Mouse (Mus musculus) liver, embryonic 14 days (tissue): ENCODE results near the gene Idh1. TPM values are rescaled to one million over a fixed set of nuclear protein-coding genes. Genes with fewer than 3 reads are reported as not detected.

Experiments
- polyA plus RNA-seq: library from polyadenylated mRNA; depleted of rRNA; stranded (reverse); fragments of >200 nt; gene quantifications from 2 replicates; pipeline ENCODE4 v1.2.3, GENCODE M21; 2012; rRNA removed

Idh1 gene
- 35.6 and 43.4 TPM in 2 replicates for polyA plus RNA-seq

DNA sequence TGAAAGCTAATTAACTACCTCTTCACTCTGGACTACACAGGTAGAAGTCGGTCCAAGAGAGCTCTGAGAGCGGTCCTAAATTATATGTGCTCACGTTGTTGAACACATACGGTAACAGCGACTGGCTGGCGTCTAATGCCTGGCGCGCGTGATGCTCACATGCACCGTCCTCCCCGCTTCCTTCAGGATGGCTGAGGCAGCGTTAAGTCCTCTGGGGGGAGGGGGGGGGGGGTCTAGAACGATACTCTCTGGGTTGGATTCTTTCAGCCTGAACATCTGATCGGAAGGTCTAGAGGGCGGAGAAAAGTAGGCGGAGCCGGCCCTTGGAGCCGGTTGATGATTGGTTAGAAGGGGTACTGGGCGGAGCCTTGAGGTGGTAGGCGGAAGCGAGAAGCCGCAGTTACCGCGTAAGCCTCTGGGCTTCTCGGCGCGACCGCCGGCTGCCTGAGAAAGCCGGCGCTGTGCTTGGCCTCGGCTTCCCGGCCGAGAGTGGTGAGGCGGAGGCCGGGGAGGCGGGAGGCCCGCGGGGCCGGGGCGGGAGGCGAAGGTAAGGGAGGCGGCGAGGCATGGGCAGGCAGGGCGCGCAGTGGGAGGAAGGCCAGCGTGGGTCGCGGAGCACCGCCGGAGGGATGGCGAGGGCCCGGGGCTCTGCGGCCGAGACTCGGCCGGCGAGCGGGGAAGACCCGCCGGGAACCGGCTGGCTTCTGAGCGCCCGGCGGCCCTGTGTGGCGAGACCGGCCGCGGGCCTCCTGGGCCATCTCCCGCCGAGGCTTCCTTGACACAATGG, at the start of gene Idh1, which contains the start of gene Pikfyve:
Idh1 (minus strand) TSS at position 214 of the 787 bp plus-strand sequence.
Pikfyve (plus strand) TSS at position 397 of the 787 bp plus-strand sequence.

DNA sequence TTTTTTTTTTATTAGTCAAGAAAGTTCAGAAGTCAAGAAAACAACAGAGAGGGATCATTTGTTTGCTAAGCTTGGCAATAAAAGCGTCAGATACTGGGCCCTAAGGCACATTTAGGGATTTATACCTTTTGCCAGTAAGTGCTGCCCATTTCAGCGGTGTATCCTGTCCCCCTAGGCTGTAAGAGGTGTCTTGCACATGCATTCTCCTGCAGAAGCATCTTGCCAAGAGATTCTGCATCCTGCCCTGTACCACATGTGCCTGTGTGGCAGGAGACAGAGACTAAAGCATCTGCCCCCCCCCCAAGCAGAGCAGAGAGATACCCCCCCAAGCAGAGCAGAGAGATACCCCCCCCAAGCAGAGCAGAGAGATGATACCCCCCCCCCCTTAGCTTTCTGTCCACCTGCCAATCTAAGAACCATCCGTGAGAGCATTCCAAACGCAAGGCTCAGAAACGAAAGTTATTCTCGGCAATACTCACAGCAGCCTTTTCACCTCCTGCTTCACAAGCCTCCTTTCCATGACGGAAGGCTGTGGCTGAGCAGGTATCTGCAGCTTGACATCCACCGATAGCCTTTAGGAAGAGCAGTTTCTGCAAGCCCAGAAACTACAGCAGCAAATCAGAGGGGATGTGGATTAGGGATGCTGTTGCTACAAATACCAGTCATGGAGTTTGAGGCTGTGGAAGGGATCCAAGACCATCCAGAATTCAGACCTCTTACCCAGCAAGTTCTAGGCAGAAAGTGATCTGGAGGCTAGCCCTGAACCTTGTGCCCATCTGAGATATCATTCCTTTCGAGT, 63.5 kb downstream of the Idh1 start, which contains the start of gene D630023F18Rik:
D630023F18Rik (minus strand) TSS at position 641 of the 799 bp plus-strand sequence.

DNA sequence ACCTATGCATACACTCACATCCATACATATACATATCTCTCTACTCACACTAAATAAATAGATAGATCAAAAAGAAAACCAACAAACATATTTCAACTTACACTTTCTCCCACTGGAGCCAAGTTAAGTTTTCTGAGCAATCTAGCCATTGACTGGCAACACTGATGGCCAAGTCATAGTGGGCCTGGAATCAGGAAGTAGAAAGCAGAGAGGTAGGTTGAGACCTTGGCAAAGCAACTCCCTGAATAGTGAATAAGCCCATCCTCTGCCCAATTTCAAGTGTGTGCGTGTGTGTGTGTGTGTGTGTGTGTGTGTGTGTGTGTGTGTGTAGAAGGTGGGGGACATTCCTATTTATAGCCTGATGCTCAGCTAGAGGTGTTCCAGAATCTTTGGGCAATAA, 66.9 kb downstream of the Idh1 start, which contains the start of gene Gm28845:
Gm28845 (minus strand) TSS at position 121 of the 400 bp plus-strand sequence.

Other genes starting within 250 kb of the Idh1 start
- gene Plekhm3, start 229.7 kb downstream of the Idh1 start, polyA plus RNA-seq = 0.71 and 0.82 TPM in 2 replicates
- 0.01 and 0.05 TPM in 2 replicates for gene Akr1cl, start 153.7 kb downstream of the Idh1 start, polyA plus RNA-seq
- gene Cryge, start 135.4 kb downstream of the Idh1 start, polyA plus RNA-seq = not detected in 2 replicates
- gene Crygd, start 123.0 kb downstream of the Idh1 start, polyA plus RNA-seq = not detected in 2 replicates
- not detected in 2 replicates for gene Crygc, start 112.8 kb downstream of the Idh1 start, polyA plus RNA-seq
- gene Crygb, start 104.2 kb downstream of the Idh1 start, polyA plus RNA-seq = not detected in 2 replicates
- not detected in 2 replicates for gene Cryga, start 83.1 kb downstream of the Idh1 start, polyA plus RNA-seq
- not detected in 2 replicates for gene Gm28845, start 66.9 kb downstream of the Idh1 start, polyA plus RNA-seq
- gene D630023F18Rik, start 63.3 kb downstream of the Idh1 start, polyA plus RNA-seq = 0.10 and 0.17 TPM in 2 replicates
- gene Pikfyve, start 183 bp upstream of the Idh1 start, polyA plus RNA-seq = 2.8 and 3.3 TPM in 2 replicates
- gene Pth2r, start 95.6 kb upstream of the Idh1 start, polyA plus RNA-seq = 0.01 TPM in 1 of 2 replicates, not detected in the other